Mouse (Mus musculus) MEL (cell line): ENCODE results near the gene Nat8. TPM values are rescaled to one million over a fixed set of nuclear protein-coding genes. Genes with fewer than 3 reads are reported as not detected.
"Not testable (repeated sequence)": the region's sequence is repeated elsewhere in the genome, so short reads cannot be mapped to it uniquely, and the experiment has no call there.

ENCODE experiments used
- DNase-seq: peaks from one replicate; pipeline ENCODE4 v3.0.0; 2011; ENCODE audit warnings: low read depth, low spot score
- H3K27ac ChIP-seq: 2 replicates; pipeline ENCODE4 v1.5.1; 2012; ENCODE audit warnings: low read depth, mild to moderate bottlenecking, control low read depth, low read length, moderate library complexity; ENCODE audit not compliant: control insufficient read depth
- H3K27me3 ChIP-seq, 2 experiments: fragments of 150-350 bp in 1 of 2; sonication (generic) in 1 of 2; 2 replicates each; pipeline ENCODE4 v1.6.1; 2012; ENCODE audit warnings: low read length in 2 of 2, mild to moderate bottlenecking in 2 of 2, improper control_type of control experiment in 1 of 2, moderate library complexity in 1 of 2; ENCODE audit not compliant: insufficient read depth in 2 of 2, control insufficient read depth in 1 of 2
- H3K36me3 ChIP-seq, 2 experiments: 2 replicates each; pipeline ENCODE4 v1.6.1; 2012 to 2014; ENCODE audit warnings: low read length in 2 of 2, improper control_type of control experiment in 1 of 2, inconsistent platforms in 1 of 2, mild to moderate bottlenecking in 1 of 2; ENCODE audit not compliant: insufficient read depth in 2 of 2, control insufficient read depth in 1 of 2
- H3K4me1 ChIP-seq, 2 experiments: fragments of 150-350 bp in 1 of 2; sonication (generic) in 1 of 2; 2 replicates each; pipeline ENCODE4 v1.6.1; 2012; ENCODE audit warnings: low read length in 2 of 2, improper control_type of control experiment in 1 of 2, mild to moderate bottlenecking in 1 of 2; ENCODE audit not compliant: insufficient read depth in 2 of 2, control insufficient read depth in 1 of 2
- H3K4me3 ChIP-seq, 2 experiments: fragments of 150-350 bp in 1 of 2; sonication (generic) in 1 of 2; 2 replicates each; pipeline ENCODE4 v1.5.1; 2012; ENCODE audit warnings: low read depth in 2 of 2, low read length in 2 of 2, mild to moderate bottlenecking in 2 of 2, moderate library complexity in 2 of 2, control low read depth in 1 of 2, improper control_type of control experiment in 1 of 2; ENCODE audit not compliant: control insufficient read depth in 1 of 2, insufficient read depth in 1 of 2
- H3K79me2 ChIP-seq: 2 replicates; pipeline ENCODE4 v1.6.1; 2012; ENCODE audit warnings: mild to moderate bottlenecking, low read length, moderate library complexity; ENCODE audit not compliant: control insufficient read depth, poor library complexity, insufficient read depth
- H3K9ac ChIP-seq: 2 replicates; pipeline ENCODE4 v1.6.1; 2012; ENCODE audit warnings: low read depth, mild to moderate bottlenecking, control low read depth, low read length, moderate library complexity; ENCODE audit not compliant: control insufficient read depth, poor library complexity, severe bottlenecking
- H3K9me3 ChIP-seq: fragments of 150-350 bp; sonication (generic); replicated peaks from 2 replicates; pipeline ENCODE4 v1.6.1; 2012; ENCODE audit warnings: mild to moderate bottlenecking, low read length, improper control_type of control experiment, moderate library complexity; ENCODE audit not compliant: insufficient read depth
- CHD1 ChIP-seq: IDR thresholded peaks from 2 replicates; pipeline ENCODE4 v1.6.1; 2012; ENCODE audit warnings: low read depth, mild to moderate bottlenecking, inconsistent platforms, low read length, improper control_type of control experiment
- CTCF ChIP-seq, 3 experiments: IDR thresholded peaks in 2 of 3; conservative IDR thresholded peaks in 1 of 3; 2 replicates each; pipeline ENCODE4 v1.5.1; 2011 to 2012; ENCODE audit warnings: low read length in 3 of 3, low read depth in 2 of 3, mild to moderate bottlenecking in 2 of 3, improper control_type of control experiment in 1 of 3, inconsistent platforms in 1 of 3, mixed read lengths in 1 of 3, moderate library complexity in 1 of 3; ENCODE audit not compliant: control insufficient read depth in 1 of 3, insufficient read depth in 1 of 3, poor library complexity in 1 of 3, severe bottlenecking in 1 of 3
- E2F4 ChIP-seq: IDR thresholded peaks from 2 replicates; pipeline ENCODE4 v1.6.1; 2011; ENCODE audit warnings: low read depth, low read length, improper control_type of control experiment, borderline replicate concordance
- EP300 ChIP-seq, 2 experiments: IDR thresholded peaks; 2 replicates each; pipeline ENCODE4 v1.6.1; 2011; ENCODE audit warnings: improper control_type of control experiment in 2 of 2, low read length in 2 of 2, low read depth in 1 of 2, mild to moderate bottlenecking in 1 of 2
- GATA1 ChIP-seq: IDR thresholded peaks from 2 replicates; pipeline ENCODE4 v1.6.1; 2011; ENCODE audit warnings: low read depth, low read length, improper control_type of control experiment
- HCFC1 ChIP-seq: IDR thresholded peaks from 2 replicates; pipeline ENCODE4 v1.6.1; 2012; ENCODE audit warnings: low read depth, mild to moderate bottlenecking, inconsistent platforms, low read length, improper control_type of control experiment, moderate library complexity
- MAX ChIP-seq: IDR thresholded peaks from 2 replicates; pipeline ENCODE4 v1.6.1; 2011; ENCODE audit warnings: low read length, improper control_type of control experiment
- MEF2A ChIP-seq: IDR thresholded peaks from 2 replicates; pipeline ENCODE4 v1.6.1; 2014; ENCODE audit warnings: low read depth, mild to moderate bottlenecking, inconsistent platforms, low read length, improper control_type of control experiment; ENCODE audit not compliant: poor library complexity, insufficient replicate concordance, severe bottlenecking; ENCODE audit errors: extremely low read depth
- NRF1 ChIP-seq: IDR thresholded peaks from 2 replicates; pipeline ENCODE4 v1.6.1; 2014; ENCODE audit warnings: low read depth, mild to moderate bottlenecking, inconsistent platforms, low read length, improper control_type of control experiment, moderate library complexity; ENCODE audit not compliant: poor library complexity, insufficient read depth, severe bottlenecking
- RCOR1 ChIP-seq: IDR thresholded peaks from 2 replicates; pipeline ENCODE4 v1.6.1; 2012; ENCODE audit warnings: low read depth, mild to moderate bottlenecking, inconsistent platforms, low read length, improper control_type of control experiment
- SMC3 ChIP-seq: IDR thresholded peaks from 2 replicates; pipeline ENCODE4 v1.6.1; 2011; ENCODE audit warnings: low read depth, low read length, improper control_type of control experiment
- TAL1 ChIP-seq: IDR thresholded peaks from 2 replicates; pipeline ENCODE4 v1.6.1; 2012; ENCODE audit warnings: mild to moderate bottlenecking, inconsistent platforms, low read length, moderate library complexity, mixed read lengths
- TCF12 ChIP-seq: IDR thresholded peaks from 2 replicates; pipeline ENCODE4 v1.6.1; 2014; ENCODE audit warnings: low read depth, mild to moderate bottlenecking, inconsistent platforms, low read length, improper control_type of control experiment, moderate library complexity
- UBTF ChIP-seq: IDR thresholded peaks from 2 replicates; pipeline ENCODE4 v1.6.1; 2012; ENCODE audit warnings: low read depth, mild to moderate bottlenecking, inconsistent platforms, low read length, improper control_type of control experiment, moderate library complexity, borderline replicate concordance; ENCODE audit not compliant: insufficient read depth
- USF1 ChIP-seq: IDR thresholded peaks from 2 replicates; pipeline ENCODE4 v1.6.1; 2014; ENCODE audit warnings: low read depth, mild to moderate bottlenecking, inconsistent platforms, low read length, improper control_type of control experiment, moderate library complexity
- USF2 ChIP-seq, 2 experiments: IDR thresholded peaks; 2 replicates each; pipeline ENCODE4 v1.6.1; 2011 to 2012; ENCODE audit warnings: improper control_type of control experiment in 2 of 2, low read length in 2 of 2, borderline replicate concordance in 1 of 2, inconsistent platforms in 1 of 2, low read depth in 1 of 2, mild to moderate bottlenecking in 1 of 2; ENCODE audit not compliant: insufficient read depth in 1 of 2
- ZKSCAN1 ChIP-seq: IDR thresholded peaks from 2 replicates; pipeline ENCODE4 v1.6.1; 2012; ENCODE audit warnings: low read depth, mild to moderate bottlenecking, inconsistent platforms, low read length, improper control_type of control experiment, moderate library complexity
- polyA plus RNA-seq, 2 experiments: library from polyadenylated mRNA; stranded (reverse) in 1 of 2; unstranded in 1 of 2; fragments of >175 nt in 1 of 2; fragments of >200 nt in 1 of 2; gene quantifications; 2 replicates each; pipeline versions ENCODE4 v1.2.1 to v1.2.4; 2012; ENCODE audit warnings: low replicate concordance in 2 of 2, low read depth in 1 of 2; ENCODE audit not compliant: insufficient read length in 2 of 2, insufficient read depth in 1 of 2, missing spikeins in 1 of 2
- total RNA-seq: library from RNA; depleted of rRNA; stranded (reverse); fragments of 300-350 nt; gene quantifications from 2 replicates; pipeline ENCODE4 v1.2.3, GENCODE M21; 2012; rRNA removed

Gene Nat8
- total RNA-seq (not detected in 2 replicates), polyA plus RNA-seq (under 1 TPM in 1 of 2 experiments, not detected in 1; 0.10 TPM)

- Histone ChIP-seq H3K36me3 (no peaks in the 10 kb centered on the region), H3K4me3 (no peak within 1 kb of the TSS), H3K4me1 (peaks cover 0 to 6% of the 10 kb centered on the region in 2 experiments; a peak in 3 of 4 replicates), H3K27ac (no peak within 1 kb of the TSS), H3K9ac (no peak within 1 kb of the TSS), H3K79me2 (no peaks in the 10 kb centered on the region), H3K27me3 (no peaks in the 10 kb centered on the region), H3K9me3 (no peaks in the 10 kb centered on the region)
- no peak for DNase-seq
- TF ChIP-seq USF1 (no peak), EP300 (IDR thresholded peaks at IDR 0.05; ENCODE audit: low read depth in 1 of 2, low read length in 2 of 2) (no peak), TCF12 (no peak), MEF2A (no peak), CHD1 (no peak), NRF1 (no peak), GATA1 (no peak), MAX (no peak), RCOR1 (no peak), TAL1 (no peak), CTCF (IDR thresholded peaks at IDR 0.05 in 2 of 3, conservative IDR thresholded peaks at IDR 0.05 in 1 of 3; ENCODE audit: control insufficient read depth in 1 of 3, insufficient read depth in 1 of 3, low read depth in 2 of 3, low read length in 3 of 3, poor library complexity in 1 of 3, severe bottlenecking in 1 of 3) (no peak), USF2 (IDR thresholded peaks at IDR 0.05; ENCODE audit: borderline replicate concordance in 1 of 2, insufficient read depth in 1 of 2, low read depth in 1 of 2, low read length in 2 of 2) (no peak), E2F4 (no peak), HCFC1 (no peak), ZKSCAN1 (no peak), UBTF (no peak), SMC3 (no peak)
Observed at GRCm38 (mm10) chr6:85831796-85832321, at the start of gene Nat8. Gene Nat8, minus strand, starts transcription at chr6:85832082.

- H3K9me3 ChIP-seq, H3K27me3 ChIP-seq, H3K36me3 ChIP-seq, H3K4me1 ChIP-seq, H3K79me2 ChIP-seq, H3K27ac ChIP-seq, H3K4me3 ChIP-seq, H3K9ac ChIP-seq, DNase-seq: not testable (repeated sequence)
Observed at GRCm38 (mm10) chr6:85869006-85869405, 37.1 kb upstream of the Nat8 start, which contains the start of gene Nat8f2. Gene Nat8f2, minus strand, starts transcription at chr6:85869158.
